18 mouse cellular contexts compared by ENCODE assay signal in the genomic region with DNA sequence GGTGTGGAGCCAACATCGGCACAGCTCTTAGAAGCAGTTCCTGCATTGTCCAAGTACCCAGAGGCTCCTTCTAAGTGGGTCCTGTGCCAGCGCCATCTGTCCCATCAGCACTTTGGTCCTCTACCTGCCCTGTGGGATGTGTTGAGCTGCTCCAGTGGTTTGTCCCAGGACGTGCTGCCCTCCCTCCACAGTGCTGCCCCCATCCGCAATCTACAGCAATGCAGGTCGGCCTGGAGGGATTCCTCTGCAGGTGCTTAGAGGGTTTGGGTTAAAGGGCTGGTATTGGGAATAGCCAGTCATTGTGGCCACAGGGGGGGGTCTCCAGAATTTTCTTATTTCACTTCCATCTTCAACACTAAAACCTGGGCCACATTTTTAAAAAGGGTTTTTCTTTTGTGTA.
"Had no signal": no experiment of that assay in that cellular context is flagged by ENCODE, and none has a peak within 500 bp of the region (broad histone marks: within the 10 kb centered on the region; RNA-seq: fewer than 3 reads in every experiment).

No protein-coding gene starts in this region.

- H3K9me3 ChIP-seq: limb, embryonic 12.5 days; liver, embryonic 13.5 days; megakaryocyte, embryonic 14.5 days; midbrain, embryonic 15.5 days; neural tube, embryonic 12.5 days had no signal

- H3K9ac ChIP-seq: limb, embryonic 12.5 days; liver, embryonic 13.5 days; liver, postnatal 0 days; midbrain, embryonic 15.5 days; neural tube, embryonic 12.5 days had no signal

- H3K27ac ChIP-seq: layer of hippocampus, adult 2 months; limb, embryonic 12.5 days; liver, embryonic 13.5 days; macrophage; midbrain, embryonic 15.5 days; neural tube, embryonic 12.5 days had no signal

- H3K4me3 ChIP-seq: layer of hippocampus, adult 2 months; limb, embryonic 12.5 days; liver, embryonic 13.5 days; megakaryocyte, embryonic 14.5 days; midbrain, embryonic 15.5 days; neural tube, embryonic 12.5 days had no signal

- DNase-seq: kidney, adult 9 months; kidney, postnatal 10 days; kidney, postnatal 4 days; liver; liver, embryonic 13.5 days; liver, postnatal 0 days; retina, postnatal 1 day; right cerebral cortex, postnatal 4 days; spleen, adult 18-20 months; thymus, adult 18-20 months; thymus, postnatal 14 days had no signal

- H3K4me1 ChIP-seq: megakaryocyte, embryonic 14.5 days; midbrain, embryonic 15.5 days; neural tube, embryonic 12.5 days had no signal

- H3K4me2 ChIP-seq: limb, embryonic 12.5 days; liver, embryonic 13.5 days; midbrain, embryonic 11.5 days; midbrain, embryonic 15.5 days; neural tube, embryonic 12.5 days had no signal

- ATAC-seq: liver, postnatal 0 days; midbrain, embryonic 15.5 days had no signal

- H3K27me3 ChIP-seq: liver, embryonic 13.5 days; midbrain, embryonic 15.5 days; neural tube, embryonic 12.5 days had no signal

- H3K36me3 ChIP-seq: limb, embryonic 12.5 days; liver, embryonic 13.5 days; midbrain, embryonic 15.5 days; neural tube, embryonic 12.5 days had no signal
